Mouse (Mus musculus): Measurements from ENCODE around the gene Cxxc4.

- TF ChIP-seq POLR2A (IDR thresholded peaks at IDR 0.05; ENCODE audit: low read depth, low read length) (no peak), CTCF (IDR thresholded peaks at IDR 0.05; ENCODE audit: borderline replicate concordance, insufficient read depth, low read length) (no peak)
Observed at GRCm38 (mm10) chr3:134236414-134237112, at the start of gene Cxxc4.

Data from embryonic fibroblast, embryonic 13.5 days (primary cell).